Mouse (Mus musculus) cortical plate, adult 2 months (tissue): ENCODE data around the gene Gadd45a.

Experiments
- CTCF ChIP-seq: fragments of 200-500 bp; IDR thresholded peaks from 2 replicates; pipeline ENCODE4 v1.5.1; 2011; ENCODE audit warnings: mild to moderate bottlenecking, control low read depth, low read length; ENCODE audit not compliant: insufficient read depth; ENCODE audit errors: extremely low read depth
- POLR2A ChIP-seq: fragments of 200-500 bp; IDR thresholded peaks from 2 replicates; pipeline ENCODE4 v1.6.1; 2011; ENCODE audit warnings: mild to moderate bottlenecking, low read length, control low read depth; ENCODE audit not compliant: insufficient read depth; ENCODE audit errors: extremely low read depth

- TF ChIP-seq POLR2A (no peak), CTCF (no peak)
Observed at GRCm38 (mm10) chr6:67056889-67057564, 19.8 kb upstream of the Gadd45a start.
